Mouse (Mus musculus) MEL (cell line): ENCODE results near the gene Naaladl2. TPM values are rescaled to one million over a fixed set of nuclear protein-coding genes. Genes with fewer than 3 reads are reported as not detected.
A peak's percentile ranks its signal among the peaks of the same experiment; 100 is the strongest.

Experiments used
- DNase-seq: peaks from one replicate; pipeline ENCODE4 v3.0.0; 2011; ENCODE audit warnings: low read depth, low spot score
- H3K27ac ChIP-seq: 2 replicates; pipeline ENCODE4 v1.5.1; 2012; ENCODE audit warnings: low read depth, mild to moderate bottlenecking, control low read depth, low read length, moderate library complexity; ENCODE audit not compliant: control insufficient read depth
- H3K27me3 ChIP-seq, 2 experiments: fragments of 150-350 bp in 1 of 2; sonication (generic) in 1 of 2; 2 replicates each; pipeline ENCODE4 v1.6.1; 2012; ENCODE audit warnings: low read length in 2 of 2, mild to moderate bottlenecking in 2 of 2, improper control_type of control experiment in 1 of 2, moderate library complexity in 1 of 2; ENCODE audit not compliant: insufficient read depth in 2 of 2, control insufficient read depth in 1 of 2
- H3K36me3 ChIP-seq, 2 experiments: 2 replicates each; pipeline ENCODE4 v1.6.1; 2012 to 2014; ENCODE audit warnings: low read length in 2 of 2, improper control_type of control experiment in 1 of 2, inconsistent platforms in 1 of 2, mild to moderate bottlenecking in 1 of 2; ENCODE audit not compliant: insufficient read depth in 2 of 2, control insufficient read depth in 1 of 2
- H3K4me1 ChIP-seq, 2 experiments: fragments of 150-350 bp in 1 of 2; sonication (generic) in 1 of 2; 2 replicates each; pipeline ENCODE4 v1.6.1; 2012; ENCODE audit warnings: low read length in 2 of 2, improper control_type of control experiment in 1 of 2, mild to moderate bottlenecking in 1 of 2; ENCODE audit not compliant: insufficient read depth in 2 of 2, control insufficient read depth in 1 of 2
- H3K4me3 ChIP-seq, 2 experiments: fragments of 150-350 bp in 1 of 2; sonication (generic) in 1 of 2; 2 replicates each; pipeline ENCODE4 v1.5.1; 2012; ENCODE audit warnings: low read depth in 2 of 2, low read length in 2 of 2, mild to moderate bottlenecking in 2 of 2, moderate library complexity in 2 of 2, control low read depth in 1 of 2, improper control_type of control experiment in 1 of 2; ENCODE audit not compliant: control insufficient read depth in 1 of 2, insufficient read depth in 1 of 2
- H3K79me2 ChIP-seq: 2 replicates; pipeline ENCODE4 v1.6.1; 2012; ENCODE audit warnings: mild to moderate bottlenecking, low read length, moderate library complexity; ENCODE audit not compliant: control insufficient read depth, poor library complexity, insufficient read depth
- H3K9ac ChIP-seq: 2 replicates; pipeline ENCODE4 v1.6.1; 2012; ENCODE audit warnings: low read depth, mild to moderate bottlenecking, control low read depth, low read length, moderate library complexity; ENCODE audit not compliant: control insufficient read depth, poor library complexity, severe bottlenecking
- H3K9me3 ChIP-seq: fragments of 150-350 bp; sonication (generic); replicated peaks from 2 replicates; pipeline ENCODE4 v1.6.1; 2012; ENCODE audit warnings: mild to moderate bottlenecking, low read length, improper control_type of control experiment, moderate library complexity; ENCODE audit not compliant: insufficient read depth
- ELF1 ChIP-seq: IDR thresholded peaks from 2 replicates; pipeline ENCODE4 v1.6.1; 2014; ENCODE audit warnings: low read depth, mild to moderate bottlenecking, inconsistent platforms, low read length, improper control_type of control experiment, moderate library complexity
- GABPA ChIP-seq: IDR thresholded peaks from 2 replicates; pipeline ENCODE4 v1.6.1; 2012; ENCODE audit warnings: low read depth, mild to moderate bottlenecking, inconsistent platforms, low read length, improper control_type of control experiment, moderate library complexity
- HCFC1 ChIP-seq: IDR thresholded peaks from 2 replicates; pipeline ENCODE4 v1.6.1; 2012; ENCODE audit warnings: low read depth, mild to moderate bottlenecking, inconsistent platforms, low read length, improper control_type of control experiment, moderate library complexity
- KAT2A ChIP-seq: conservative IDR thresholded peaks from 2 replicates; pipeline ENCODE4 v1.6.1; 2012; ENCODE audit warnings: low read depth, low read length, improper control_type of control experiment, inconsistent platforms
- MAX ChIP-seq: IDR thresholded peaks from 2 replicates; pipeline ENCODE4 v1.6.1; 2011; ENCODE audit warnings: low read length, improper control_type of control experiment
- MAZ ChIP-seq: IDR thresholded peaks from 2 replicates; pipeline ENCODE4 v1.6.1; 2012; ENCODE audit warnings: low read depth, mild to moderate bottlenecking, inconsistent platforms, low read length, improper control_type of control experiment
- MXI1 ChIP-seq: IDR thresholded peaks from 2 replicates; pipeline ENCODE4 v1.6.1; 2011; ENCODE audit warnings: mild to moderate bottlenecking, low read depth, low read length, improper control_type of control experiment
- MYC ChIP-seq: IDR thresholded peaks from 2 replicates; pipeline ENCODE4 v1.6.1; 2011; ENCODE audit warnings: low read depth, mild to moderate bottlenecking, low read length, improper control_type of control experiment, moderate library complexity
- NELFE ChIP-seq: IDR thresholded peaks from 2 replicates; pipeline ENCODE4 v1.6.1; 2011; ENCODE audit warnings: low read depth, low read length, improper control_type of control experiment
- POLR2AphosphoS2 ChIP-seq: IDR thresholded peaks from 2 replicates; pipeline ENCODE4 v1.6.1; 2011; ENCODE audit warnings: low read length, improper control_type of control experiment
- POLR2AphosphoS5 ChIP-seq: IDR thresholded peaks from 2 replicates; pipeline ENCODE4 v1.6.1; 2012; ENCODE audit warnings: low read depth, borderline replicate concordance, mild to moderate bottlenecking, inconsistent platforms, low read length, moderate library complexity, mixed read lengths
- SIN3A ChIP-seq: IDR thresholded peaks from 2 replicates; pipeline ENCODE4 v1.6.1; 2012; ENCODE audit warnings: low read length, improper control_type of control experiment, inconsistent platforms
- TBP ChIP-seq: IDR thresholded peaks from 2 replicates; pipeline ENCODE4 v1.8.0; 2011; ENCODE audit warnings: low read depth, low read length, improper control_type of control experiment
- USF1 ChIP-seq: IDR thresholded peaks from 2 replicates; pipeline ENCODE4 v1.6.1; 2014; ENCODE audit warnings: low read depth, mild to moderate bottlenecking, inconsistent platforms, low read length, improper control_type of control experiment, moderate library complexity
- ZC3H11A ChIP-seq: IDR thresholded peaks from 2 replicates; pipeline ENCODE4 v1.6.1; 2012; ENCODE audit warnings: low read depth, mild to moderate bottlenecking, inconsistent platforms, low read length, improper control_type of control experiment
- ZNF384 ChIP-seq: IDR thresholded peaks from 2 replicates; pipeline ENCODE4 v1.6.1; 2012; ENCODE audit warnings: low read depth, mild to moderate bottlenecking, inconsistent platforms, low read length, improper control_type of control experiment
- polyA plus RNA-seq, 2 experiments: library from polyadenylated mRNA; stranded (reverse) in 1 of 2; unstranded in 1 of 2; fragments of >175 nt in 1 of 2; fragments of >200 nt in 1 of 2; gene quantifications; 2 replicates each; pipeline versions ENCODE4 v1.2.1 to v1.2.4; 2012; ENCODE audit warnings: low replicate concordance in 2 of 2, low read depth in 1 of 2; ENCODE audit not compliant: insufficient read length in 2 of 2, insufficient read depth in 1 of 2, missing spikeins in 1 of 2
- total RNA-seq: library from RNA; depleted of rRNA; stranded (reverse); fragments of 300-350 nt; gene quantifications from 2 replicates; pipeline ENCODE4 v1.2.3, GENCODE M21; 2012

The Naaladl2 gene
- total and polyA plus RNA-seq, 3 experiments: 0.17 TPM; not detected in 2

GRCm38 (mm10) chr3:24690162-24690915, 453.7 kb downstream of the Naaladl2 start:
- DNase-seq: no peak
- Histone ChIP-seq H3K9ac (no peak overlapping the region), H3K36me3 (peaks cover 0 to 3% of the 10 kb centered on the region in 2 experiments; a peak in 1 of 4 replicates), H3K4me3 (no peak overlapping the region), H3K27ac (no peak overlapping the region), H3K79me2 (no peaks in the 10 kb centered on the region), H3K9me3 (no peaks in the 10 kb centered on the region), H3K4me1 (peaks cover 4% of the 10 kb centered on the region in 2 experiments; a peak in 3 of 4 replicates), H3K27me3 (no peaks in the 10 kb centered on the region)
- TF ChIP-seq NELFE (no peak), TBP (no peak), SIN3A (no peak), HCFC1 (no peak), POLR2AphosphoS2 (no peak), MAZ (no peak), MAX (no peak)

GRCm38 (mm10) chr3:24670500-24670899, 473.6 kb downstream of the Naaladl2 start:
- Histone ChIP-seq H3K4me3 (no peak overlapping the region), H3K36me3 (no peaks in the 10 kb centered on the region), H3K27ac (no peak overlapping the region), H3K9ac (no peak overlapping the region), H3K27me3 (no peaks in the 10 kb centered on the region), H3K9me3 (no peaks in the 10 kb centered on the region), H3K4me1 (no peaks in the 10 kb centered on the region), H3K79me2 (no peaks in the 10 kb centered on the region)
- DNase-seq: no peak
- no peak for TF ChIP-seq MAX
- TF ChIP-seq KAT2A: no peak
- TF ChIP-seq GABPA: no peak
- no peak for TF ChIP-seq SIN3A

GRCm38 (mm10) chr3:24668052-24668916, 475.8 kb downstream of the Naaladl2 start:
- H3K27ac ChIP-seq: no peak overlapping the region

More at GRCm38 (mm10) chr3:24668052-24668916, 475.8 kb downstream of the Naaladl2 start:
- no peaks in the 10 kb centered on the region for H3K79me2 ChIP-seq
- peak; percentile 8 for DNase-seq
- peaks cover 0 to 7% of the 10 kb centered on the region in 2 experiments; a peak in 2 of 4 replicates for H3K36me3 ChIP-seq
- no peaks in the 10 kb centered on the region for H3K27me3 ChIP-seq
- H3K4me1 ChIP-seq: peaks cover 0 to 4% of the 10 kb centered on the region in 2 experiments; a peak in 1 of 4 replicates
- H3K9ac ChIP-seq: no peak overlapping the region
- TF ChIP-seq NELFE: no peak
- no peak for TF ChIP-seq ELF1
- no peak for TF ChIP-seq ZC3H11A
- no peak for TF ChIP-seq MXI1
- TF ChIP-seq USF1: no peak
- no peak for TF ChIP-seq POLR2AphosphoS2
- no peak for TF ChIP-seq POLR2AphosphoS5
- no peak for TF ChIP-seq MYC
- TF ChIP-seq ZNF384: no peak
- no peak for TF ChIP-seq HCFC1
- TF ChIP-seq, all 39 proteins: peak for 0
- Histone ChIP-seq H3K4me3 (no peak overlapping the region), H3K9me3 (no peaks in the 10 kb centered on the region)
